Mouse (Mus musculus) kidney, embryonic 15.5 days (tissue): ENCODE data around the gene Rabl3. TPM values are rescaled to one million over a fixed set of nuclear protein-coding genes. Genes with fewer than 3 reads are reported as not detected.

Experiments used
- ATAC-seq: fragments of 200-750 bp; cut with Nextera tagmentation; replicated peaks from 2 replicates; pipeline ENCODE4 v1.8.0; 2017; ENCODE audit warnings: moderate TSS enrichment; ENCODE audit not compliant: low FRiP score
- H3K27ac ChIP-seq: fragments of 300-500 bp; sonication (generic); 2 replicates; pipeline ENCODE4 v1.5.1; 2015; ENCODE audit warnings: mild to moderate bottlenecking, inconsistent platforms
- H3K27me3 ChIP-seq: fragments of 300-500 bp; sonication (generic); 2 replicates; pipeline ENCODE4 v1.6.1; 2015; ENCODE audit warnings: inconsistent platforms
- H3K36me3 ChIP-seq: fragments of 300-500 bp; sonication (generic); 2 replicates; pipeline ENCODE4 v1.6.1; 2015; ENCODE audit warnings: inconsistent platforms
- H3K4me1 ChIP-seq: fragments of 300-500 bp; sonication (generic); 2 replicates; pipeline ENCODE4 v1.6.1; 2015; ENCODE audit warnings: inconsistent platforms
- H3K4me2 ChIP-seq: fragments of 300-500 bp; sonication (generic); 2 replicates; pipeline ENCODE4 v1.6.1; 2015; ENCODE audit warnings: moderate library complexity, mild to moderate bottlenecking, inconsistent platforms
- H3K4me3 ChIP-seq: fragments of 300-500 bp; sonication (generic); replicated peaks from 2 replicates; pipeline ENCODE4 v1.5.1; 2015; ENCODE audit warnings: mild to moderate bottlenecking, inconsistent platforms
- H3K9ac ChIP-seq: fragments of 300-500 bp; sonication (generic); 2 replicates; pipeline ENCODE4 v1.6.1; 2015; ENCODE audit warnings: mild to moderate bottlenecking, inconsistent platforms
- H3K9me3 ChIP-seq: fragments of 300-500 bp; sonication (generic); replicated peaks from 2 replicates; pipeline ENCODE4 v1.6.1; 2016; ENCODE audit warnings: inconsistent platforms
- WGBS: fragments of 180-500 bp; shearing (Covaris S2); methylation state at CpG from one replicate; pipeline ENCODE4 v1.1.7; 2015; ENCODE audit warnings: mixed read lengths; 5-methylcytosine and 5-hydroxymethylcytosine counted together
- polyA plus RNA-seq: library from polyadenylated mRNA; unstranded; fragments of >200 nt; fragmentation: Nextera tagmentation; extraction: Ambion mirVana; gene quantifications from 2 replicates; pipeline ENCODE4 v1.2.1, GENCODE M21; 2015

Rabl3 gene
- polyA plus RNA-seq, 1 experiment from 2014 or later, result 22.3 TPM

- H3K27me3 ChIP-seq, result no peaks in the 10 kb centered on the region
- H3K4me2 ChIP-seq, result no peak overlapping the region
- no peak overlapping the region for H3K9ac ChIP-seq
- no peaks in the 10 kb centered on the region for H3K36me3 ChIP-seq
- H3K9me3 ChIP-seq, result no peaks in the 10 kb centered on the region
- 84% methylated on average over 4 of the region's 4 CpGs for WGBS
- ATAC-seq, result no peak
- H3K4me3 ChIP-seq, result no peak overlapping the region
- peaks cover 10% of the 10 kb centered on the region for H3K4me1 ChIP-seq
- H3K27ac ChIP-seq, result no peak overlapping the region
Observed at GRCm38 (mm10) chr16:37580651-37581050, 41.0 kb downstream of the Rabl3 start.

GRCm38 (mm10) chr16:37581901-37582300 is 42.2 kb downstream of the Rabl3 start:
- 80% methylated on average over 3 of the region's 3 CpGs for WGBS
- H3K4me2 ChIP-seq, result no peak overlapping the region
- no peak overlapping the region for H3K27ac ChIP-seq
- H3K27me3 ChIP-seq, result no peaks in the 10 kb centered on the region
- H3K36me3 ChIP-seq, result no peaks in the 10 kb centered on the region
- H3K9ac ChIP-seq, result no peak overlapping the region
- no peak overlapping the region for H3K4me3 ChIP-seq
- no peak for ATAC-seq
- peaks cover 10% of the 10 kb centered on the region for H3K4me1 ChIP-seq
- H3K9me3 ChIP-seq, result no peaks in the 10 kb centered on the region

DNA sequence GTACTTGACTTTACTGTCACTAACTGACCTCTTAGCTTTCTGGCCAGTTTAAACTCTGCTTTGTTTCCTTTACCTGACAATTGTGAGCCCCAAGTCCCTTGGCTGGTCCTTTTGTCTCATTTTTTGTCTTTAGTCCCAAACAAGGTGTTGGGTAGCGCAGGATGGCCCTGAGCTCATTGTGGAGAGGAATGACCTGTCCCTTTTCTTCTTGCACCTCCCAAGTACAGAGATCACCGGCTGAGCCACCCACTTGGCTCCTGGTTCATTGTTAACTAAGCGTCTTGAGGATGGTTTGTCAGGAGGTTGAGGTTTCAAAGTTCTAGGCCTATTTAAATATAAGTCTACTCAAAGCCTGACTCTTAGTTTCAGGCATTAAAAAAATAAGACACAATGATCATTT is 43.6 kb downstream of the Rabl3 start:
- no peak for ATAC-seq
- 87% methylated on average over 3 of the region's 3 CpGs for WGBS
- Histone ChIP-seq H3K9me3 (no peaks in the 10 kb centered on the region), H3K4me2 (no peak overlapping the region), H3K27me3 (no peaks in the 10 kb centered on the region), H3K27ac (no peak overlapping the region), H3K4me3 (no peak overlapping the region), H3K9ac (no peak overlapping the region), H3K36me3 (no peaks in the 10 kb centered on the region), H3K4me1 (peaks cover 10% of the 10 kb centered on the region)

DNA sequence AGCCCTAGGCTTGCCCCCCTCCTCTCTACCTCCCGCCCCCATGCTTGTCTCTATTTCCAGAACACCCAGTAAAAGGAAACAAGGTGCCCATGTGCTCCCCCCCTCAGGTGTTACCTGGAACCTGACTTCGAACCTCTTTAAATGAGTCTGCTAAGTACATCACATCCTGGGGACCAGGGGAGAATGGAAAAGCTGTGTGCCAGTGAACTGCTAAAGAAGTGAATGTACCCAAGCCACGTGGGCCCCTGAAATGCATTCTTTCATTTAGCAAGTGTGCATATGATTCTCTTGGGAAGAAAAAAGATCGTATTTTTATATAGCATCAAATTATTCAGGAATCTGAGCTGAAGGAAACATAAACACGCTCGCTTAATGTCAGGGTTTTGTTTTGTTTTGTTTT is 44.1 kb downstream of the Rabl3 start:
- 39% methylated on average over 6 of the region's 6 CpGs for WGBS
- H3K9me3 ChIP-seq, result no peaks in the 10 kb centered on the region
- no peaks in the 10 kb centered on the region for H3K27me3 ChIP-seq
- ATAC-seq, result no peak
- peak overlapping the region; percentile 80 for H3K27ac ChIP-seq
- 0 out of 2 replicates have a peak overlapping the region, but pooled peaks have one; percentile 5 for H3K9ac ChIP-seq
- peaks cover 10% of the 10 kb centered on the region for H3K4me1 ChIP-seq
- no peaks in the 10 kb centered on the region for H3K36me3 ChIP-seq
- peak overlapping the region; percentile 34 for H3K4me3 ChIP-seq
- H3K4me2 ChIP-seq, result peak overlapping the region; percentile 61

- Histone ChIP-seq H3K27me3 (no peaks in the 10 kb centered on the region), H3K9me3 (no peaks in the 10 kb centered on the region), H3K4me1 (peaks cover 10% of the 10 kb centered on the region), H3K9ac (0 out of 2 replicates have a peak overlapping the region, but pooled peaks have one; percentile 5), H3K36me3 (no peaks in the 10 kb centered on the region), H3K27ac (peak overlapping the region; percentile 80), H3K4me3 (peak overlapping the region; percentile 34), H3K4me2 (peak overlapping the region; percentile 61)
- WGBS, result 4% methylated on average over 25 of the region's 25 CpGs
- ATAC-seq, result peak; percentile 78
Observed at GRCm38 (mm10) chr16:37584218-37585035, 44.7 kb downstream of the Rabl3 start.

- Histone ChIP-seq H3K9me3 (no peaks in the 10 kb centered on the region), H3K27me3 (no peaks in the 10 kb centered on the region), H3K27ac (no peak overlapping the region), H3K4me1 (peaks cover 10% of the 10 kb centered on the region), H3K4me2 (peak overlapping the region; percentile 61), H3K4me3 (peak overlapping the region; percentile 34; the same call in 1 of the 2 replicates), H3K9ac (no peak overlapping the region), H3K36me3 (no peaks in the 10 kb centered on the region)
- 59% methylated on average over 8 of the region's 8 CpGs for WGBS
- no peak for ATAC-seq
Observed at GRCm38 (mm10) chr16:37585129-37585563, 45.5 kb downstream of the Rabl3 start.

DNA sequence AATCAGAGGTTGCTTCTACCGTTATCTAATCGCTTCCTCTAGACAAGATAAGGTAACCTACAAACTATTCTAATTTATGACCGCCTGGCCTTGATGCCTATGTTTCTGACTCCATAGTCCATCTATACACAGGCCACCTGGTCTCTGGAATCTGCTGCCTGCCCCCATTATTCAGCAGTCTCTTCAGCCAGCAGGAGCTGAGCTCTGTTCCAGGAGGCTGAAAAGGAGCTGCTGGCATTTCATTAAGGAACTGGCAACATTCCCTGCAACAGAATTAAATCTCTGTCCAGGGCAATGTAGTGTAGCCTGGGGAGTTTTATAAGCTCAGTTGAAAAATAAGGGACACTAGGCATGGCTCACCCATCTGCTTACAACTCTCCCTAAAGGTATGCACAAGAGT is 51.2 kb downstream of the Rabl3 start:
- no peak overlapping the region for H3K27ac ChIP-seq
- no peaks in the 10 kb centered on the region for H3K36me3 ChIP-seq
- ATAC-seq, result no peak
- no peaks in the 10 kb centered on the region for H3K27me3 ChIP-seq
- H3K9me3 ChIP-seq, result no peaks in the 10 kb centered on the region
- 81% methylated on average over 3 of the region's 3 CpGs for WGBS
- no peak overlapping the region for H3K4me3 ChIP-seq
- H3K9ac ChIP-seq, result no peak overlapping the region
- H3K4me1 ChIP-seq, result no peaks in the 10 kb centered on the region
- H3K4me2 ChIP-seq, result no peak overlapping the region

DNA sequence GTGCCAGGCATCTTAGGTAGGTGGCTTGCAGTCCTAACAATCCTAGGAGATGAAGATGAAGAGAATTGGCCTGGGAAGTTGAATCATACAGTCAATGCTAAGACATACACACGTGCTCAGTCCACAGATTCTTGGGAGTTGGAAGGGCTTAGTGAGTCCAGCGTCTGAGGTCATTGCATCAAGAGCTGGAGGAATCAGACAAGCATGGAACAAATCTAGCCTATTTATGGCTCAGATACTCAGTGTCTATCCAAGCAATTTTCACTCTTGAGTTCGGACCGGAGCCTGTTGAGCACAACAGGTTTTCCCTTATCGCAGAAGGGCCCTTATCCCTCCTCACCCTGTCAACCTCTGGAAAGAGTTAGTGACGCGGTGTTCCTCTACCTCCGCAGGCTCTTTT is 51.9 kb downstream of the Rabl3 start:
- Histone ChIP-seq H3K27ac (no peak overlapping the region), H3K27me3 (no peaks in the 10 kb centered on the region), H3K36me3 (no peaks in the 10 kb centered on the region), H3K9me3 (no peaks in the 10 kb centered on the region), H3K4me3 (no peak overlapping the region), H3K9ac (no peak overlapping the region), H3K4me2 (no peak overlapping the region), H3K4me1 (no peaks in the 10 kb centered on the region)
- ATAC-seq, result no peak
- 92% methylated on average over 8 of the region's 8 CpGs for WGBS

- Histone ChIP-seq H3K27me3 (no peaks in the 10 kb centered on the region), H3K36me3 (no peaks in the 10 kb centered on the region), H3K27ac (no peak overlapping the region), H3K4me1 (no peaks in the 10 kb centered on the region), H3K9ac (no peak overlapping the region), H3K4me3 (no peak overlapping the region), H3K4me2 (no peak overlapping the region), H3K9me3 (no peaks in the 10 kb centered on the region)
- 74% methylated on average over 5 of the region's 5 CpGs for WGBS
- ATAC-seq, result no peak
Observed at GRCm38 (mm10) chr16:37597412-37597811, 57.7 kb downstream of the Rabl3 start.

DNA sequence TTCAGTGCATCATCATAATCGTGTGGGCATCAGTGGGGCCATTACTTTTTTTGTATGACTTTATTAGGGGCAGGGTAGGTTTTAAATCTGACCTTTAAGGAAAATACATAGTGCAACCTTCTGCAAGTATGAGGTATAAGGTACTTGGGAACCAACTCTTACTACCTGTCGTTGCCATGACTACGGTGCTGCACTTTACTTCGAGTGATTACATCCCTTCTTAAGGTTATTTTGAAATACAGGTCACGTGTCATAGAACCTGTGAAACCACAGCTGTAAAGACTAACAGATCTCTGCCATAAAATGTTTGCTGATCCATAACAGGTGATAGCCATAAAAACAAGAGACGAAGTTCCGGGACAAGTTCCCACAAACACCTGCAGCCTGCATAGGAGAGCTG is 58.8 kb downstream of the Rabl3 start:
- no peaks in the 10 kb centered on the region for H3K4me1 ChIP-seq
- no peak overlapping the region for H3K27ac ChIP-seq
- no peaks in the 10 kb centered on the region for H3K9me3 ChIP-seq
- H3K27me3 ChIP-seq, result no peaks in the 10 kb centered on the region
- no peak overlapping the region for H3K4me3 ChIP-seq
- H3K36me3 ChIP-seq, result no peaks in the 10 kb centered on the region
- H3K4me2 ChIP-seq, result no peak overlapping the region
- no peak for ATAC-seq
- WGBS, result 86% methylated on average over 7 of the region's 7 CpGs
- no peak overlapping the region for H3K9ac ChIP-seq

GRCm38 (mm10) chr16:37599326-37599725 is 59.6 kb downstream of the Rabl3 start:
- no peak overlapping the region for H3K27ac ChIP-seq
- WGBS, result 82% methylated on average over 3 of the region's 3 CpGs

DNA sequence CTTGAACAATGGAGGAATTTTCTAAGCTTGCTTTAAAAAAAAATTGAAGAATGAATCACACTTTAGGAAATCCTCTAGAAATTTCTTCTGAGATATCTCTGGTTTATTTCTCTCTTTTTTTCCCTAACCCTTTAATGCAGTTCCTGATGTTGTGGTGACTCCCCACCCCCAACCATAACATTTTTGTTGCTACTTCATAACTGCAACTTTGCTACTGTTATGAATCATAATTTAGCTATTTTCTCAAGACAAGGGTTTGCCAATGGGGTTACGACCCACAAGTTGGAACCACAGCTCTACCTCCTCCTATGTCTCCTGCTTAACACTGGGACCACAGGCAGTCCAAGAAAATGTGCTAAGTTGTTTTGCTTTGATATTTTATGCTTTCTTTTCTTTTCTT is 63.7 kb downstream of the Rabl3 start:
- H3K4me2 ChIP-seq, result no peak overlapping the region
- H3K27ac ChIP-seq, result no peak overlapping the region
- H3K27me3 ChIP-seq, result no peaks in the 10 kb centered on the region
- 92% methylated on average over 1 of the region's 1 CpGs for whole genome bisulfite sequencing
- H3K9me3 ChIP-seq, result no peaks in the 10 kb centered on the region
- H3K4me1 ChIP-seq, result no peaks in the 10 kb centered on the region
- ATAC-seq, result no peak
- H3K36me3 ChIP-seq, result no peaks in the 10 kb centered on the region
- H3K4me3 ChIP-seq, result no peak overlapping the region
- H3K9ac ChIP-seq, result no peak overlapping the region

More at GRCm38 (mm10) chr16:37599326-37599725, 59.6 kb downstream of the Rabl3 start:
- Histone ChIP-seq H3K9me3 (no peaks in the 10 kb centered on the region), H3K27me3 (no peaks in the 10 kb centered on the region), H3K9ac (no peak overlapping the region), H3K36me3 (no peaks in the 10 kb centered on the region), H3K4me2 (no peak overlapping the region), H3K4me1 (no peaks in the 10 kb centered on the region), H3K4me3 (no peak overlapping the region)
- ATAC-seq, result no peak
